Mouse (Mus musculus) spleen, postnatal 10 days (tissue): ENCODE data around the gene Gtf2i.
A peak's percentile ranks its signal among the peaks of the same experiment; 100 is the strongest.

Experiments
- DNase-seq, 2 experiments: peaks; one replicate each; pipeline ENCODE4 v3.0.0; 2021 to 2022; ENCODE audit warnings: low spot score in 2 of 2

Gtf2i gene

DNA sequence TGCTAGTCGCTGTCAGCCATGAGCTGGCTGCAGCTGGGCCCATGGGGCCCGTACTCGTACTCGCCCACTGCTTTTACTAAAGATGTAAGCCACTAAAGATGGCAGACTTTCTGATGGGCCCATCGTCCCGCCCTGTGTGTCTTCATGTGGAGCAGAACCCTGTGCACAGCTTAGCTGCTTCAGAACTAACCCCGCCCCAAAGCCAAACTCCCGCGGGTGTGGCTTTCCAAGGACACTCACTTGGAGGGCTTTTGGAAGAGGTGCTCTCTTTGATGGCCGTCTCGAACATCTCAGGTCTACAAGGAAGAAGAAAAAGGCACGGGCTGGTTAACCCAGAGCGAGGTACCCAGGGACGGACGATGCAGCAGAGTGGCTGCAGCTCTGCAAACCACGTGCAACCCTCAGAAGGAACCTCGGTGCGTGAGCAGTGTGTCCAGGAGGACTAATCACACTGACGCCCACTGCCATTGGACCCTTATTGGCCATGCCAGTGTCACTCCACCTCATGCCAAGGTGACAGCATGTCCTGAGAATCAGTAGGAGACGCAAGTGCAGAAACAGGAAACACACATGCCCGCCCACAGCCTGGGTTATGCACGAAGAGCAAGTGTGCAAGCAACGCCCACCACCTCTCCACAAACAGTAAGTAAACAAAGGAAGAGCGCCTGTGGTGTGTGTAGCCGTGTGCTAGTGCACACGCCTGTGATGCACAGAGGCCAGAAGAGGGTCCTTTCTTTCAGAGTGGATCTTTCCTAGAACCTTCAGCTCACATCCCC, 70.7 kb downstream of the Gtf2i start:
- no peak for DNase-seq

DNA sequence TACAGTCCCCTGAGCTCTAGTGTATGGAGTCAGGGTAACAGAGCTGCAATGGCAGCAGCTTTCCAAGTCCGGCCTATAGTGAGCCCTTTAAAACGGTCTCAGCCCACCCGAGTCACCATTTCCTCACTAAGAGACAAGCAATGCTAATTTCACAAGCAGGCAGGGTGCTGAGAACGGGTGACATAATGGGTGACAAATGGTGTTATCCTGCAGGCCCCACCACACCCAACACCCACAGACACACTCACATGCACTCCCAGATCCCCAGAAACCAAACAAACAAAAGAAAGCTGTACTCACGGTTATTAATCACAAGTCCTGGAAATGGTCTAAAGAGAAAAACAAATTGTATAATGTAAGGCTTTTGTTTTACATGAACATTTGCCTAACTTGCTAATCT, 72.7 kb downstream of the Gtf2i start:
- no peak for DNase-seq

DNA sequence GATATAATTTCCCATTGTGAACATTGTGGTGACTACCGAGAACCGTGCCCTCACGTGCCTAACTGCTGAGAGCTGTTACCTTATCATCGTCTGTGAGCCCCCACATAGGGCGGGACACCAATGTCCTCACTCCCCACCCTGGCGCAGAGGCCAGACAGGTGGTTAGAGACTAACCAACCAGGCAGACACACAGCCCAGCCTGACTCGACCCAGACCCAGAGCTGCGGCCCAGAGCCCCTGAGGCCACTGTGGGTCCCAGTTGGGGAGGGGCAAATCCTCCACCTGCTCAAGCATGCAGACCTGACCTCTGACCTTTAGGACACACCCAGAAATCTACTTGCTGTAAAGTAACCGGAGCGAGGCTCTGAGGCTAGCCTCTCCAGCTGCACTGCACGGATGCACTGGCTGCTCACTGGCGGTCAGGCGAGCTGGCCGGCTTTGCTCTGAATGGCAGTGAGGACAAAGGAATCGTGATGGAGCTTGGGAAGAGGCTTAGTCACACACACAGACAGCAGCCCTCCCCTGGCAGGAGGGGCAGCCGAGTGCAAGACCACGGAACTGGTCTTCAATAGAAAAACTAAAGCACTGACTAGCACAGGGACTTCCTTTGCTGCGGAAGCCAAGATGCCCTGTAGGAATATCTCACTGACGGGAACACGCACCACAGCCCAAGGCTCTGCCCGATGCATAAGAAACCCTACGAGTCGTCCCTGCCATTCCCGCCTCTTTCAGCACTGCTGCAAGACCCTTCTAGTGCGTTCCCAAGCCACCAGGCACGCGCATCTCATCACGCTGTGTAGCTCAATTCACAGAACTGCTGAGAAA, 76.4 kb downstream of the Gtf2i start:
- DNase-seq = no peak

DNA sequence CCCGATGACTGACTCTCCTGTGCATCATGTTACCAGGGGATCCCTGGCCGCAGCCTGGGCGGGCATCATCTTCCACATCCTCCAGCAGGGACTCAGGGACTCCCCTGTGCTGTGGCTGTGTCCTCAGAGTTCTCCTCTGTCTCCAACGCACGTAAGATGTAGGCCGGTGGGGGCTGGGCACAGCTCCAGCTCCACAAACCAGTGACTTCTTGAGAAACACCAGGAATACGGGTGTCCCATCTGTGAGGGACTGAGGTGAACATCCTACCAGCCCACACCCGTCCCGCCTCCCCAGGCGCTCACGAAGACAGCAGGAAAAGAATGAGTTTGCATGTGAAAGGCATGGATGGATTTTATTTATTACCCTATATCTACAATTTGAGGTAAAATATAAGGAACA, 77.1 kb downstream of the Gtf2i start:
- no peak for DNase-seq

DNA sequence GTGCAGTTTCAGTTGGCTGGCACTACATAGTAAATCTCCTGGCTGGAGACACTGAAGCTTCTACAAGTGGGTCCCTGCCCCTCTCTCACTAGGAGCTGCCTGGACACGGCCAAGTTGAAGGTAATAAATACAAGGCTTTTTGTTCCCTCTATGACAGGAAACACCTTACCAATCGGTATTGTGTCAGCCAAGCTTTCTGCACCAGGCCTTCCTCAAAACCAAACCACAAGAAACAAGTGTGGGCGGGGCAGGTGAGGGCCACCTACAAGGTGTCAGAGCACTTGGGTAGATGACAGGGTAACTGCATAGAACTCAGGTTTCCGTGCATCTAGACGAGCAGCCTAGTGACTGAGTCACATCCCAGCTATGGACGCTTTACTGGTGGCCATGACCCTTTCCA, 77.8 kb downstream of the Gtf2i start:
- DNase-seq = peak in 1 of 2 experiments; percentile 82

DNA sequence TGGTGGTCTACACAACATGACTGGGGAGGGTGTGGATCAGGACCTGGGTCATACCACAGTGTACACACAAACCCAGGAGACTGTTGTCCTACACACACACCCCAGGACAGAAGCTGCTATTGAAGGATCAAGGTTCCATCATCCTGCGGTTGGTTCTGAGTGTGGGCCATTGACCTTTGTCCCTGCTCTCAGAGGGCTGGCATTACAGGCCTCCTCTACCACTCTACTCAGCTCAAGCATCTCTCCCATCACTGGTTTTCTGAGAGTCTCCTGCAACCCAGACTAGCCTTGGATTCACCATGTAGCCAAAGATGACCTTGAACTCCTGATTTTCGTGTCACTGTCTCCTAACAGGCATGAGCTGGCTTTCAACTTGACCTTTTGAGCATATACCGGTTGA, 78.3 kb downstream of the Gtf2i start:
- DNase-seq = no peak

DNA sequence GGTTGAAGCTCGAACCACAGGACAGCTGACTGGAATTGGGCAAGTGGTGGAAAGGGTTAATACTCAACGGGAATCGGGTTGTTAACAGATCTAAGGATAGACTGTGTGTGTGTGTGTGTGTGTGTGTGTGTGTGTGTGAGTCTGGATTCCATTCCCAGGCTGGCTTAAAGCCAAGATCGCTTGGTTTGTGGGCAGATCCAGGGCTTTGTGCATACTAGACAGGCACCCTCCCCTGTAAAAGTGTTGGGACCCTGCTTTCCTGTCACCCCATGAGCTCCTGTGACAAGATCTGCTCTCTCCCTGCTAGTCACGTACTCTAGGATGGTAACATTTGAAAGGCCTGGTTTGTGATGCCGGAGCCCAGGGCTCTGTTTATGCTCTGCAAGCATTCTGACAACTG, 79.4 kb downstream of the Gtf2i start:
- no peak for DNase-seq

DNA sequence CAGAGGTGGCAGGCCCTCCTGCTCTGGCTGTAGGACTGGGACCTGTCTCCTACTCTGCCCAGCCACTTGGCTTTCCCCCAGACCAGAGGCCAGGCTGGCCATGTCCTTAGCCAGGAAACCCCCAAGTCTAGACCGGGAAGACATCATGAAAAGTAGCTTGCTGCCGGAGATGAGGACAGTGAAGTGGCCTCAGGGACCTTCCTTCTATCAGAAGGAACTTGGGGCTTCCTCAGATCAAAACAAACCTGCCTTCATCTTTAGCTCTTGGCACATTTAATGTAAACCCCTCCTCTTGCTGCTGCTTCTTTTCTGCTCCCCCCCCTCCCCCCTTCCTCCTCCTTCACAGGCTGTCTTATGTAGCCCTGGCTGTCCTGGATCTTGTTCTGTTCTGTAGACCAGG, 80.4 kb downstream of the Gtf2i start:
- no peak for DNase-seq

DNA sequence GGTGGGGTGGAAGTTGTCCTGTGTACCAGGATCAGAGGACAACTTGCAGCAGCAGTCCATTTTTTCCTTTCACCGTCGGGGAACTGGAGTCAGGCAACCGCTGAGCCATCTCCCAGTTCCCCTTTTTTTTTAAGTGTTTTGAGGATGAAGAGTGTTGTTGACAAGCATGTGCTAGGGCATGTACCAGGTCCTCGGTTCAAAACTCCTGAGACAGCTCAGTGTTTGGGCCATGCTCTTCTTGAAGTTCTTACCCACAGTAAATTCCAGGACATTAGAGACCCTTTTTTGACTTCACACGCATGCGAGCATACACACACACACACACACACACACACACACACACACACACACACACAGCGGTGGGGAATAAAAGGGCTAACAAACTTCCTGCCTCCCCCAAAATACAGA, 81.3 kb downstream of the Gtf2i start:
- DNase-seq = no peak

DNA sequence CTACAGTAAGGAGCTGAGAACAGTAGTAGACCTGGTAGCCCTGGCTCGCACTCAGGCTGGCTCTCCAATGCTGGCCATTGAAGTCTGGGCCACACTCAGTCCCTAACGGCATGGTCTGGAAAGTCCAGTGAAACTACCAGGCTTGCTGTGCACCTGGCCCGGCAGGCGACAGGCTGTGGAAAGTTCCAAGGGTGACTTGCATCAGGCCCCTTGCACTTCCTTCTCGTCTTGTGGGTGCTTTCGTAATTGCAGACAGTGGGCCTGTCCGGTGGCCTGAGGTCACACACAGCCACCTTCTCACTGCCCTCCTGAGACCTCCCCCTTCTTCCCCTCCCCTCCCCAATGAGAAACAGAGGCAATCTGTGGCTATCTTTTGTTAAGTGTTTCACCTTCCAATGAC, 82.0 kb downstream of the Gtf2i start:
- peak in 1 of 2 experiments; percentile 63 for DNase-seq

DNA sequence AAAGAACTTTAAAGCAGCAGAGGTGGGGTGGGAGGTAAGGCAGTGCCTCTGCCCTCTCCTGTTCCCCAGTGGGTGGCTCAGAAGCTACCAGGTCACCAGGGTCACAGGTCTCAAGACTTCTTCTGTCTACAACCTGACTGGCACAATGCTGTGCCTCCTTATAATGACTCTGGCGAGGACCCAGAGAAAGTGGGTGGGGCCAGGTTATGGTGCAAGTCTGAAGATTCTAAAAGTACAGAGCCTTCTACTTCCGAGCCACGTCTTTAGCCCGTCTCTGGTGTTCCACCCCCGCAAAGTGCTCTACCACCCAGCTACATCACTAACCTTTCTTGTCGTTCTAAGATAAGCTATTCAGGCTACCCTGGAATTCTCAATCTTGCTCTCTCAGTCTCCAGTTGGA, 82.4 kb downstream of the Gtf2i start:
- peak in 1 of 2 experiments; percentile 71 for DNase-seq

DNA sequence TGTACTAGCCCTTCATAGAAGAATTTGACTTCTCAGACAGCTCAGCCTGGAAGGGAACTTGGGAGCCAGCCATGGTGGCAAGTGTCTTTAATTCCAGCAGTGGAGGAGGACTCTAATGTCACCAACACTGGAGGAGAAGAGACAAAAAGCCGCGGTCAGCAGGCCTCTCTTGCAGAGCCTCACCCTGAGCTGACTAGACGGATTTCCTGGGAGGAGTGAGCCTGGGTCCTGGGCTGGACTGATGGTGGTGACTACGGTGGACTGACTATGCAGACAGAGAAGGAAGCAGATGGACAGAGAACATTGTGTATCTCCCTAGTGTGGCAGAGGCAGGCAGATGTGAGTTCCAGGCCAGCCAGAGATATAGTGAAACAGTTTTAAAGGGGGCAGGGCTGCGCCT, 83.2 kb downstream of the Gtf2i start:
- no peak for DNase-seq

DNA sequence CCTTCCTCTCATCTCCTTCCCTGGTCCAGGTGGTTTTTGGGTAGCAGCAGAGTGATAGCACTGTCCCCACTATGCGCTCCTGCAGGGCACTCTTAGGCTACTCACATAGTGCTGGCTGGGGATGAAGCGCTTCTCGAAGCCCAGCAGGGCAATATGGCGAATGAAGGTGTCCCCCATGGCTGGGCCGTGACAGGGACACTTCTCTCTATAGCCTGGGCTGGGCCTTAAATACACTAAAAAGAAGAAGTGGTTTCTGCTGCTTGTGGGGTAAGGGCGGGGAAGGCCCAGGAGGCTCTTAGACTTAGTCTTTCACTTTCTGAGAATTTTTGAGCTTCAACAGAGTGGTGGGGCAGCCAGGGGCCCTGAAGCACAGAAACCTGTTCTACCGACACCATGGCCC, 85.2 kb downstream of the Gtf2i start, which contains the start of gene Ncf1:
Ncf1 (minus strand) TSS at position 235 of the 400 bp plus-strand sequence.
- DNase-seq = peak in 1 of 2 experiments; percentile 70

DNA sequence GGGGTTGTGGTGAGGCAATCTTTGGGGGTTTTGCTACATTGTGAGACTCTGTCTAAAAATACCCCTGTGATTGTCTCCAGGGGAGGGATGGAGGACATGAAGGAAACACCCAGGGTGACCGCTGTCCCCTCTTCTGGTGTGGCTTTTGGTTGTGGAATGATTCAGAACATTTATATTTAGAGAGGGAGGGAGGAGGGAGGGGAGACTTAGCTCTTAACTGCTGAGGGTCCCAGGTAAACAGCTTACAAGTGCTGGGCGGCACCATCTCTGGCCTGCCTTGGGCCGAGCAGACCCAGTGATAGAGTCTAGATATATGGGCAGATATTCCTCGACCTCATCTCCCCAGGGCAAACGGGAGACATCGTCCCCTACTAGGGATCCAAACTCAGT, 86.3 kb downstream of the Gtf2i start:
- DNase-seq = no peak

DNA sequence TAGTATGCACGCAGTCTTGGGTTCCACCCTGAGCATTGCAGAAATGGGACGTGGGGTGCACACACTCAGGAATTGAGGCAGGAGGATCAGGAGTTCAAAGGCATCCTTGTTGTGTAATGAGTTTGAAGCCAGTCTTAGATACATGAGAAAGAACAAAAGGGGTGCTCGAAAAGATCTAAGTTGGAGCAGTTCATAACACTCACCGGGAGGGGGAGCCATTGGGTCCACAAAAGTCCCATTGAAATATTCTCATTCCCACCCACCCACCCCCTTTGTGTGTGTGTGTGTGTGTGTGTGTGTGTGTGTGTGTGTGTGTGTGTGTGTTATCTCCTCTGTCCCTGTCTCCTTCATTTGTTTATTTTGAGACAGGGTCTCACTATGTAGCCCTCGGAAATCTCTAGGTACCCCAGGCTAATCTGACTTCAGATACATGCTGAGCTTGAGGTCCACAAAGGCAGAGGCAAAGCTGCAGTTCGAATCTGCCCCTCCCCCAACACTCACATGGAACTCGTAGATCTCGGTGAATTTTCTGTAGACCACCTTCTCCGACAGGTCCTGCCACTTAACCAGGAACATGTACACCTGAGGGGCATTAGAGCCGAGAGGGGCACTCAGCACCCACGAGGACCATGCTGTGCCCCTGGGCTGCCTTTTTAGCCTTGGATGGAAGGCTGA, 86.8 kb downstream of the Gtf2i start:
- DNase-seq = peak; percentile 25 to 66

DNA sequence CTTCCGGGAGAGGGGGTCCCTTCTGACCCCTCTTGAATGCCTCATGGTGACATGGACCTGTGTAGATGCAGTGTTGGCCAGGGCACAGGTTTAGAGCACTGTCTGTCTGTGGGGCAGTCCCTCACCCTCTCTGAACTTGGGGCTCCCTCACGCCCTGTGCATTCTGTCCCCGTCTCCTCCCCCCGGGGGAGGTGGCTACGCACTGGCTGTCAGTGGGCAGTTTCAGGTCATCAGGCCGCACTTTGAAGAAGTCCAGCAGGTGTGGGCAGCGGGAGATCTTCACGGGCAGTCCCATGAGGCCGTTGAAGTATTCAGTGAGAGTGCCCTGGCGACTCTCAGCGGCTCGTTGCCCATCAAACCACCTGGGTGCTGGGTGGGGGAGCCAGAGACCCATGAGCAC, 87.6 kb downstream of the Gtf2i start:
- no peak for DNase-seq

DNA sequence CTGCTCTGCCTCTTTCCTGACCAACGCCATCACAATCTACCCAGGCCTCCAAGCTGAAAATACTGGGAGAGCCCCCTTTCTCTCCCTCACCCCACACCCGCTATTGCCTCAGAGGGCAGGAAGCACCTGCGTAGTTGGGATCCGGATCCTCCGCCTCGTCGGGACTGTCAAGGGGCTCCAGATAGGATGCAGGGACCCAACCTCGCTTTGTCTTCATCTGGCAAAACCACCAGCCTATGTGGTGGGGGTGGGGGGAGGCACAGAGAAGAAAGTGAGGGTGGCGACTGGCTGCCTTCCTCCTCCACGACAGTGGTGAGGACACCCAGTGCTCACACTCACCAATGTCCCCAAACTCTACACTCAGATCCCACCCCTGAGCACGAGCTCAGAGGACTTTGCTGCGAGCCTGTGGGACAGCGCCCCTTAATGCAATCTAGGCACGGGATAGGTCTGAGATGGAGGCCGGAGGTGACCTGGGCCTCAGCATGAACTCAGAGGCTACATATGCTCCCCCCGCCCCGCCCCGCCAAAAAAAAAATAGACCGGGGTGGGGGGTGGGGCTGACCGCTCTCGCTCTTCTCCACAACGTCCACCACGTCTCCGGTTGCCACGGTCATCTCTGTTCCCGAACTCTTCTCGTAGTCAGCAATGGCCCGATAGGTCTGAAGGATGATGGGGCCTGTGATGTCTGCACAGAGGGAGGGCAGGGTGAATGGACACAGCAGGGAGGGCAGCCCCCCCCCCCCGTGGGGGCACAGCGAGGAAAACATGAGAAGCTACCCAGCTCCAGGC, 89.3 kb downstream of the Gtf2i start:
- DNase-seq = no peak

DNA sequence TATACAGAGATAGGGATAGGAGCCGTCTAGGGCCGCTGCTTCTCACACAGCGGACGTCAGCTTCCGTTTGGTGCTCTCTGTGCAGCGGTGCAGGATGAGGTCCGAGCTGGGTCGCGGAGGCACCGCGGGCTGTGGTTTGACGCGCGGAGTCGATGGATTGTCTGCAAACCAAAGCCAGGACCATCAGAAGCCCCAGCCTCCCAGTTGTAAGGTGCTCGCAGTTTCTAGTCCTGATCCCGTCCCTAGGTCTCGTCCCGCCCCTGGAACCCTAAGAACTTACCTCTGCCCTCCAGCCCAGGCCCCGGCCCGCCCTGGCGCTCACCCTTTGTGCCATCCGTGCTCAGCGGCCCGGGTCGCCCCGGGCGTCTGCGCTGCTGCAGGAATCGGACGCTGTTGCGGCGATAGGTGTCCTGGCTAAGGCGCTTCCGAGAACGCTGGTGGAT, 92.8 kb downstream of the Gtf2i start:
- DNase-seq = no peak

DNA sequence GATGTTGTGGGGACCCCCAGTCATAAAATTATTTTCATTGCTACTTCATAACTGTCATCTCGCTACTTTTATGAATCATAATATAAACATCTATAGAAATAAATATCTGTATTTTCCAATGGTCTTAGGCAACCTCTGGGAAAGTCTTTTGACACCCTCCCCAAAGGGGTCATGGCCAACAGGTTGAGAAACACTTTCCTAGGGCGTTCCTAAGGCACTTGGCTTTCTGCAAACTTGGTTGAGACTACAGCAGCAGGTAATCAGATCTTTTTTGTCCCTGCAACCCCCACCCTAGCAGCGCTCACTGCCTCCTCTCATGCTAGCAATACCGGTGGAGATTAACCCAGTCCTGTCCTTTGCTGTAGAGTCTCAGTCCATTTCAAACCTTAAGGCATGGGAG, 93.3 kb downstream of the Gtf2i start:
- no peak for DNase-seq

DNA sequence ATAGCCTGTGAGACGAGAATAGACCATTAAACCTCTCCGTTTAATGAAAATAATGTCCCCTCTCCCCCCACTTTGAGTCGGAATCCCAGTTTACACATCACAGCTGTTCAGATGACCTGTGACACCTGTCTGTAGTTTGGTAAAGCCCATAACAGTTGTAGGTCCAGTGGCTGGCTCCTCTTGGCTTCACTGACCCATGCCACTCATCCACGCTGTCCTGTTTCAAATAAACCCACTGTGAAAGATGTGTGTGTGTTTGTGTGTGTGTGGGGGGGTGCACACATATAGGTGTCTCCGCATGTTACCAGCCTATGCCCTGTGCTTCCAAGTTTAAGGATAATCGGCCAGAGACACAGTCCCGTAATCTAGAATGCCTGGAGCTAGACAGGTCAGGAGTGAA, 96.7 kb downstream of the Gtf2i start:
- DNase-seq = no peak

DNA sequence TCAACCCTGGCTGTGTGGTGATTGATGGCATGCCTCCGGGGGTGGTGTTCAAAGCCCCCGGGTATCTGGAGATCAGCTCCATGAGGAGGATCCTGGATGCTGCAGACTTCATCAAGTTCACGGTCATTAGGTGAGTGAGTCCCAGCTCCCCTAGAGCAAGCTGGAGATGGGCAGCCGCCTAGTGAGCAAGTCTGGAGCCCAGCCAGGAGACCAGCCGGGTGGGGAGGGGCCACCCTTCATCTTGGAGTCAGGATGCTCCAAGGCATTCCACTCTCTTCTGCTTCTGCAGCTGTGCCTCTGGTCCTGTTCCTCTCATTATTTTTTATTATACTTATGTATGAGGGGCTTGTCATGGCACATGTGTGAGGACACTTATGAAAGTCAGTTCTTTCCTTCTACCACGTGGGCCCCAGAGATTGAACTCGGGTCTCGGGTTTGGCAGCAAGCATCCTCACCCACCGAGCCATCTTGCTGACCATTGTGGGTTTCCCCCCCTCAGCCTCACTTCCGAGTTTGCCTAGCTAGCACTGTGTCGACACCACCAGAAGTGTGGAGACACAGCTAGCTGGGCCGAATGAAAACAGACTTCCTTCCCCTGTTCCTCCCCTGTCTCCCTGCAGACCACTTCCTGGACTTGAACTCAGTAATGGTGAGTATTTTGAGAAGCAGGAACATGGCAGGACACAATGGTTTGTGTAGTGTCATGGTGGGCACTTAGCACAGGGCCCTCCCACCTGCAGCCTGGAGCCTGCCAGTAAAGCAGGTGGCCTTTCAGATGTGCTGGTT, 100.3 kb downstream of the Gtf2i start:
- no peak for DNase-seq
